Mouse (Mus musculus): ENCODE results near the gene Bcl2a1d.
"Not testable (repeated sequence)": the region's sequence is repeated elsewhere in the genome, so short reads cannot be mapped to it uniquely, and the experiment has no call there.

Bcl2a1d gene

DNA sequence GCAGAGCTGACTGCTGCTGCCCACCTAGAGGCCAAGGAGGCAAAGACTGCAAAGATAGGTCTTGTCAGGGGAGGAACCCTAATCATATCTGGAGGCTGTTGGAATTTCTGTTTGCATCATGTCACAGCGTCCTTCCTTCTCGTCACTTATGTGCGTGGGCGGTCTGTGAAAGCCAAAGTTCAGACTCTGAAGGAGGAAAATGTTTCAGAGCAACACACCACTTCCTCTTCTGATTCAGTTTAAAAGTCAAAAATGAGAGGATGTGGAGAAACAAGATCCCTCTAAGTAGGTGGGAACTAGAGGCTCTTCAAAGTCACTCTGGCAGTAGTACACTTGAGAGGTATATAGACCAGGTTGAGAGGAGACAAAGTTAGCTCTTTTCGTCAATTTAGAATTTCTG, at the start of gene Bcl2a1d:
Bcl2a1d (minus strand) TSS at position 187 of the 400 bp plus-strand sequence.
- DNase-seq, result not testable (repeated sequence)

DNA sequence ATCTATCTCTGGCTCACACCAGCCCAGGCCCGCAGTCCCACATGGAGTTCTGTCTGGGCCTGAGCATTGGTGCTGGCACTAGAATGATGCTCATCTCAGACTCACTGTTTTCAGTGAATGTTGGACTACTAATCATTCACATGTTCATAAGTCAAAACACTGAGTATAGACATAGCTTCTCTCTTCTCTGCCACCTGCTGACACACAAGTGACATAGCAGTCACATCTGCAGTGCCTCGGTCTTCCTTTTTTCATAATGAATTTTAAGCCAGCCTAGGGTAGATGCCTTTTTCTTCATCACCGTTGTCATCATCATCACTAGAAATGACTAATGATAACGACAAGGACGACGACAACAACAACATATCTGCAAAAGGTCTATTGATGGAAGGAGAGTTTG, 38.5 kb upstream of the Bcl2a1d start:
- DNase-seq, result not testable (repeated sequence)

DNA sequence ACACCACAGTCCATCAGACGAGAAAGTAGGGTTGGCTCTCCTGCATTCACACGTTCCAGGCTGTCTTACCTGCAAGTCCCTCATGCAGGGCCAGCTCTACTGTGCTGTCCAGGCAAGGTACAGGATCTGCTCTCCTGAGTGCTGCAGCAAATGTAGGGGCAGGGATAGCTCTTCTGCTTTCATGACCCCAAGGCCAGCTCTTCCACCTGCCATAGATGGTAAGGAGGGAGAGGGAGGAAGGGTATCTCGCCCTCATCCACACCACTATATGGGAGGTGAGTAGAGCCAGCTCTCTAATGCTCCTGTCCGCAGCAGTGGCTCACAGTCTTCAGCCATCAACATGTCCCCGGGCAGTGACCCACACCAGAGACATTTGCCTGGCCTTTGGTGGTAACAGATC, 37.8 kb upstream of the Bcl2a1d start:
- DNase-seq, result not testable (repeated sequence)

DNA sequence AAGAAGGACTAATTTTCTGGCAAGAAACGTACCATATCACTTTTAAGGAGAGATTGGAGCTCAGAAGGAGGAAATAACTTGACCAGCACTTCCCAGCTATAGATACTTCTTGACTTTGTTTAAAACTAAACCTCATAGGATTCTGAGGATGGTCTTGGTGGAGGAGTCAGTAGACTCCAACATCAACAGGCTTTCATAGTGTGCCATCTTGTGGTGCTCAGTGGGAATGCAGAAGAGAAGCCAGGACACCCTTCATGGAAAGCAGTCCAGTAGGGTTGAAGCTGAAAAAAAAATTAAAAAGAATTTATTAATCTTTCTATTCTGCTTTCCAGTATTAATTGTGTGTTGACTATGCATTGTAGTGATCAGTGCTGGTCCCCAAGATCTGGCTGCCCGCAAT, 15.0 kb upstream of the Bcl2a1d start:
- peak; percentile 51 for DNase-seq

DNA sequence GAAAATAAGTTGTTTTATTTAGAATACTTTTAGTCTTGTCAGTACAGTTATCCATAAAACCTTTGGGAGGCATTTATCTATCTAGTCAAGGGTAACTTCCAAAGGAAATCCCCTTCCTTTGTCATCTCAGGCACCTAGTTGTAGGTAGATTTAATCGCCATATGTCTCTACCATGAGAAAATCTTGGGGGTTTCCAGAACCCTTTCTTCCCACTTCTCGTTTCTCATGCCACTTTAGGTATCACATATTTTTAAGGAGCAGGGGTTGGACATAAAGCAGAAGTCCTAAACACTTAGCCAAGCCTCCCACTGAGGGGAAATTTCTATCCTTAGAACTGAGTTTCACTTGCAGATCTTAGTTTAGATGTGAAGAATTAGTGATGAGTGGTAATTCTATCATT, 14.3 kb upstream of the Bcl2a1d start:
- not testable (repeated sequence) for DNase-seq

DNA sequence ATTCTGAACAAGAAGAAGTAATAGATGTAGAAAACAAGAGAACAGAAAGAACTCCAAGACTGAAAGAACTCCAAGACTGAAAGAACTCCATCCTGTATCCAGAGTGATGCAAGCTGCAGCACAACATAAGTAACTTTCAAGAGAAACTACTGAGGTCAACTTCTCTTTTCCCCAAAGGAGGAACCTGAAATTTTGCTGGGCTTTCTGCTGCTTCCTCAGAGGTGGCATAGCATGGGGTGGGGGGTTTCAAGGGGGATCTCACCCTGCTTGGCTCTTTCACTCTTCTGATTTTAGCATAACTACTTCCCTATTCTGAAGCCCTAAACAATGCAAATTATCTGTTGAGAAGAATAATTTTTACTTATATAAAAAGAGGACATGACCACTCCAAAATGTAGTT, 3.6 kb upstream of the Bcl2a1d start:
- DNase-seq, result not testable (repeated sequence)

DNA sequence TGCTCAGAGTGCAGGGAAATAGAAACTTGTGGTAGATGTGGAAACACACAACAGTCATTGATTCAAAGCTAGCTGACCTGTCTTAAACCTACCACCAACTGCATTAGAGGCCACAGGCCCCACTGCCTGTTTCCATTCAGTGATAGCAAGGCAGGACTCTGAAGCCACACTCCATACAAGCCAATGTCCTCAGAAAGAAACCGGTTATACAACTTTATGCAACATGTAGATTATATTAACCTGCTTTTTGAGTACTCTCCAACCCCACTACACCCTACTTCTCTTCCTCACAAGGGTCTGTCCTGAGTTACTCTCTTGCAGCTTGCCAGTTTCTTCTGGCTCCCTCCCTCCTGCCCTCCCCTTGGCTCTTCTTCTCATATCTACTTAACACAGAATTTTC, 1.5 kb upstream of the Bcl2a1d start:
- DNase-seq, result not testable (repeated sequence)

DNA sequence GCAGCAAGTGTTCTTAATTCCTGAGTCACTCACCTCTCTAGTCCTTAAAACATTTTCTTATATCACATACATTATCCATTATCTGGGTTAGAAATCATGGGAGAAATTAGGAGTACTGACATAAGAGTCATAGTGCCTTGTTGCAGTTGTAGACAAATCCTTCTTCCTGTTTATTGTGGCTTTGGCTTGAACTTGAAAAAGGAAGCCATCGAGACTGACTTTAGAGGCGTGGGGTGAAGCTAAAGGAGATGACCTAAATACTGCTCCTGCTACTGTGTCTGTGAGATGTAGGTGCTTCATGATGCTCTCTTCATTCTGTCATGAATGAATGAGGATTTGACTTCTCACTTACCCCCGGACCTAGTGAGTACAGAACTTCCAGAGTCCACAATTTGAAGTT, 620 bp upstream of the Bcl2a1d start:
- not testable (repeated sequence) for DNase-seq

DNA sequence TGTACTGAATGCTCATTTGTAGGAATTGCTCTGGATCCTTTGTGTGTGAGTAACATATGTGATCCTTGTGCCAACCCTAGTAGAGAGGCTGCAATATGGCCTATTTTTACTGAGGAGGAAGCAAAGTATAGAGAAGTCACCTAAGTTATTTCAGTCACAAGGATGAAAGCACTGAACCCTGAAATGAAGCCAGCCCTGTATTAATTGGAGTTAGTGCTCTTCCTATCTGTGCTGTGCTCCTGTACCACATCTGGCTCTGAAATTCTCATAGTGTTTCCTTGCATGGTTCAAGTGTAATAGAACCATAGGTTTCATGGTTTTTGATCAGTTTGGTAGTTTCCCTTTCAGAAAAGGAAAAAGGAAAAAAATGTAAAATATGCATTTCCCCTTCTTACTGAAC, 3.4 kb downstream of the Bcl2a1d start:
- DNase-seq, result not testable (repeated sequence)

DNA sequence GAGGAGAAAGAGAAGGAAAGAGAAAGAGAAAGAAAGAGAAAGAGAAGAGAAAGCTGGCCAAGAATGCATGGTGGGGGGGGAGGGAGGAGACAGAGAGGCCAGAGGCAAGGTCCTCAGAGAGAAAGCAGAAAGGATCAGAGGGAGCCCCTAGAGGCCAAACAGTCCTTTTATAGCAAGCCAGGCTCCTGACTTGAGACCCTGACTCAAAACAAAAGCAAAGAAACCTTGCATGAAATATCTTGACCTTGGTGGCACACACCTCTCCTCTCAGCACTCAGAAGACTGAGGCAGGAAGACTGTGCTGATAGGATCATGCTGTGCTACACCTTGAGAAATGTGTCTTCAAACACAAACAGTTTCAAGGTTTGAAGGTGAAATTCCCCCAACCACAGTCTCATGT, 10.1 kb downstream of the Bcl2a1d start:
- not testable (repeated sequence) for DNase-seq

DNA sequence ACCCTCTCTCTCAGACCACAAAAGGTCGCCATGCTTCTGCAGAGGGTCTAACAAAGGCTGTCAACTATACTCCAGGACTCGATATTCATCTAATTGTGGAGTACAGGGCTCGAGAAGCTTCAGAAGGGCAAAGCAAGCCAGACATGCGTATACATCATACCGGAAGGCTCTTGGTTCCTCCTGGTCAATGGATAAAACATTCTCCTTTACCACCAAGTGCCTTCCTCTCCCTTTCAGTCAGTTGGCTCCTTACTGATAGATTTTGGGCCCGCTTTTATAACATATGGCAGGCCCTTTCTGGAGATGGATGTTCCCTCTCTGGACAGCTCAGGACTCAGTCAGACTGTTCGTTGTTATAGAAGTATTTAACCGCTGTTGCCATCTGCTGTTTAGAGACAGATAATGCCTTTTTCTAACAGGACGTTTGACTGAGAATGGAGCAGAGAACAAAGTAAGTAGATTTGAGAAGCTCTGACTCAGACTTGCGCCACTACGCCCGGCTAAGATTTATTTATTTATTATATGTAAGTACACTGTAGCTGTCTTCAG, 11.7 kb downstream of the Bcl2a1d start, which contains the start of gene Mthfsl:
Mthfsl (minus strand) TSS at position 308 of the 549 bp plus-strand sequence.
- DNase-seq, result peak; percentile 67

DNA sequence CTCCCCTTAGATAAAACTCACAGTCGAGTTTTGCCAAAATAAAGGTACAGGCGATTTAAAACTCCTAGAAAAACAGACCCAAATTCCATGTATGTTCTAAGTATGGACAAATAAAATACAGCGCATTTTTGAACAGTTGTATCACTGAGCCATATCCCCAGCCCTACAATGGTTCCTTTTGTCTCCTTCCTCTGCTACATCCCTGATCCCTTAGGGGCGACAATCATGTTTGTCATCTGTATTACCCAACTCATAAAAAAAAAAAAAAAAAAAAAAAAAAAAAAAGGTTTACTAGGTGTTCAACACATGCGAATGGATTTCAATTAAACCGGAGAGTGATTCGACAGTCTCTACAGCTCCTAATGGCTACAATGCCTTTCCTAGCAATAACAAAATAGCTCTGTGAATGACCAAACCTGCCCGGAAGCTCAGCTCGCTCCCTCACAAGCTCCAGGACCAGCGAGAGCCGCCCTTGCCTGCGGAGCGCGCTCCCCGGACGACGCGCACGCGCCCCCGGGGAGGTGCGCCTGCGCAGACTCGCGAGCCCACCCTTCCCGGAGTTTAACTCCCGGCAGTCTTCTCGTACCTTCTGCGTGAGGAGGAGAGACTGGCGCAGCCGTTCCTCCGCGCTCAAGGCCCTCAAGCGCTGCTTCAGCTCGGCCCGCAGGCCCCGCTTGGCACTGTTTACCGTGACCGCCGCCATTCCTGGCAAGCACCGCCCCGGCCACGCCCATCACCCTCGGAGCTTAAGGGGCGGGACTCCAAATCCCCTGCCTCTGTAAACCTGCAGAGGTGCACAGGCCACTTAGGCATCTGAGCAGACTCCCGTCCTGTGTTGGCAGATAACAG, 12.4 kb downstream of the Bcl2a1d start:
- DNase-seq, result peak; percentile 44

DNA sequence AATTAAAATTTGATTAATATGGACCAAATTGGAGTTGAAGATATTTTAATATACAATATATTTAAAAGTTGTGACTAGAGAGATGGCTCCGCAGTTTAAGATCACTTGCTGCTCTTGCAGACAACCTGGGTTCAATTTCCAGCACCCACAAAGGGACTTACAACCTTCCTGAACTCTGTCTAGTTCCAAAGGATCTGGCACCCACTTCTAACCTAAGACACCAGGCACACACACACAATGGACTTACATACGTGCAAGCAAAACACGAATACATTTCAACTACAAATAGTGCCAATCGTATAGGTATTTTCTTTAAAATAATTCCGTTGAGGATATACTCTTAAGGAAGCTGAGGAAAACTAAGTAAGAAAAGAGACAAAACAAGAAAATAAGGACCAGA, 13.1 kb downstream of the Bcl2a1d start:
- DNase-seq, result peak; percentile 36

DNA sequence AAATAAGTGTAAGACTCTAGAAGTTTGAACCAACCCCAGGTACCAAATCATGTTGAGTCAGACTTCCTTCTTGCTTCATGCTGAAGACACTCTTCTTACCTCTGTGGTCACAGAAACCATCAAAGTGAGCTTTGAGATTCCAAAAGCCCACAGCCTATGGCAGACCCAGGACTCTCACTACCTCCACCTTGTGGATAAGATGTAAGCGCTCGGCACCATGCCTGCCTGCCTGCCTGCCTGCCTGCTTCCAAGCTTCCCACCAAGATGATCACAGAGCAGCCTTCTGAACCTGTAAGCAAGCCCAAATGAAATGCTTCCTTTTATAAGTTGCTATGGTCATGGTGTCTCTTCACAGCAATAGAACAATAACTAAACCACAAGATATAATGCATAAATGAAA, 13.6 kb downstream of the Bcl2a1d start:
- peak; percentile 60 for DNase-seq

DNA sequence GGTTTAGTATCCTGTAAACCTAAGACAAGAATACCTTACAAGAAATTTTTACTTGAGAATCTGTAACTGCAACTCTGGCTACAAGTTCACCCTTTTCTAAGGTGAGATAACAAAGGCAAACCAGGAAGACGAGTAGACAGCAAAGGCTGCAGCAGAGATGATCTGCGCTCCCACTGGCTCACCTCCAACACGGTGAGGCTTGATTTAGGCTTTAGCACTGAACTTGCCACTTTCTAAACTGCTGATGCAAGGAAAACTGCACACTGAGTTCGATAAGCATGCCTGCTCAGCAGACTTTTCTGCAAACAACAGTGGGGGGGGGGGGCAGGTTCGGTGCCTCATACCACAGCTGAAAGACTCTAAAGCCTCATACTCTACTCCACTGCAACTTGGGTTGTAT, 17.2 kb downstream of the Bcl2a1d start:
- DNase-seq, result peak; percentile 56

DNA sequence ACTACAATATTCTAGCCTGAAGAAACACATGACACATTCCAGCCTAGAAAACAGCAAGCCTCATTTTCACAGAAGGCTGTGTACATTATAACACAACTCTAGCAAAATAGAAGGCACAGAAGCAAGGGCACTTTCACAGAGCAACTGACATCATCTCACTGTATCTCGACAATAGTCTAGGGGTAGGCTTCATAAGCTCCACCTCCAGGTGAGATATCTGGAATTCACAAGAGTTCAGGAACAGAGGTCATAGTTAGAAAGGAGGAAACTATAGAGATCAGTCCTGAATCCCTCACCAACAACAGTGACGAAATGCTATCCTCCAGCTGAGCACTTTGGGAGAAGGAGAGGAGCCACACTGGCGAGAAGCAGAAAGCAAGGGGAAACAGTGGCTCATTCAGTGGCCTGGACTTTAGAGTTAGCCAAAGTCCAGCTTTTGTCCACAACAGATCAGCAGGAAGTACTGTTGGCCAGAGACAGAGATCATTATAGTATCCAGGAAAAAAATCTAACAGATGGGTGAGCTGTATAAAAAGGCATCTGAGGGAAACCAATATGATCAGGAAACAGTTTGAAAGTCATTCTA, 19.5 kb downstream of the Bcl2a1d start:
- DNase-seq, result peak; percentile 82

DNA sequence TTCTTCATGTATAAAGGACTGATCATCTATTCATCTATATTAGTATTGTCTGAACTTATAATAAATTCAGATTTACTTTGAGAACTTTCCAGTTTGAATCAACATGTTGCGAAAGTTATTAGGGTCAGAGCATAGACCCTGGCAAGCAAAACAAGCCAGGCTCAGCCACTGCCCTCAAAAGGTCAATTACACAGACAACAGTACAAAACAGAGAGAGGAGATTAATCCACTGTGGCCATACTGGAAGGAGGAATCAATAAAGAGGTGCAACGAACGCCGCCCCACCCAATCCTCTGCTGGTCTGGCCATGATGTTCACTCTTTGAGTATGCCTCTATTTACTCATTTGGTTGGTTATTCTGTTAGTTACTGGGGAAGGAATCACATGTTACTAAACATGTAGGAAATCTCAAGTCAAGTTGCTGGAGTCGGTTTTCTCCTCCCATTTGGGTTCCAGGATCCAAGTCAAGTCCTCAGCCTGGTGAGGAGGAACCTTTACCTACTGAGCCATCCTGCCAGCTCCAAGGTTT, 20.7 kb downstream of the Bcl2a1d start:
- not testable (repeated sequence) for DNase-seq

DNA sequence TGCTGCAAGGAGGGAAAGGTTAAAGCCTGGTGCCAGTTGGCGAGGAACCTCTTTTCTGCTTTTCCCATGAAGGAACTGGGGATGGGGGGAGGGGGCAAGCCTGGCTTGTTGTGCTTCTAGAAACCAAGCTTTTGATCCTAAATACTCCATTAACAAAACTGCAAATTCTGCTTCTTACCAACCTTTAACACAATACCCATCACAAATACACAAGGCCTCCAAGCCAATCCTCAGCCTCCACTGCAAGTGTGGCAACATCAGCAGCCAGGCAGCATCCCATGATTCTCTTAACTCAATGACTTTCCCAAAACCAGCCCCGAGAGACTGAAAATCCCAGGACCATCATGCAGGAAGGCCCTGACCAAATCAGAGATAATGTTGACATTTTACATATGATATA, 21.3 kb downstream of the Bcl2a1d start:
- DNase-seq, result not testable (repeated sequence)

DNA sequence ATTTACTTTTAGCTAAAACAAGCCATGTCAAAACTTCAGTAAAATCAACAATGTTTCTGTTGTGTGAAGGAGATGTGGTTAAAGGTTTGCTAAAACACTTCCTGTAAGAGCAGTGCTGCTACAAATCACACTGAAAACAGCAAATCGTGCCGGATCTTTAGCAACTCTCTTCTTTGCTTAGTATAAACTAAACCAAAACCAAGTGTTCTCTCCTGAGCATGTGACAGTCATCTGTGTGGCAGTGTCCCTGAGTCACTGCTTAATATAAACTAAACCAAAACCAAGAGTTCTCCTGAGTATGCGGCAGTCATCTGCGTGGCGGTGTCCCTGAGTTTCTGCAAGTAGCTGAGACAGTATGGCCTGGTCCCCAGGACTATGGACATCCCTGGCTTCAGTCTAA, 21.9 kb downstream of the Bcl2a1d start:
- DNase-seq, result not testable (repeated sequence)

DNA sequence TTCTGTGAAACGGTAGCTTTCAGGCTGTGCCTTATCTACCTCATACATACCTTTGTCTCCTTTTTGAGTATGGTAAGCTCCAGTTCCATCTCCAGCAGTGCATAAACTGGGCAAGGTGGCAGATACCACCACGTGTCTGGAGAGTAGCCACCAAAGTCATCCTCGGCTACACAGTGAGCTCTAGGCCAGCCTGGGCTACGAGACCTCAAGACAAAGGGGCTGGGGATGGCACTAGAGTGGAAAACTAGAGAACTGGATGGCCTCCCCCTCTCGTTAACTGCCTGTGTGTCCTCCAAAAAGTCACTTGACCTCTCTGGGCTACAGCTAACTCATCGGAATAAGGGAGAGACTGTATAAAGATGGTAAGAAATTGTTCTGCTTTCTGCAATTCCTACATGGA, 22.4 kb downstream of the Bcl2a1d start:
- no peak for DNase-seq

DNA sequence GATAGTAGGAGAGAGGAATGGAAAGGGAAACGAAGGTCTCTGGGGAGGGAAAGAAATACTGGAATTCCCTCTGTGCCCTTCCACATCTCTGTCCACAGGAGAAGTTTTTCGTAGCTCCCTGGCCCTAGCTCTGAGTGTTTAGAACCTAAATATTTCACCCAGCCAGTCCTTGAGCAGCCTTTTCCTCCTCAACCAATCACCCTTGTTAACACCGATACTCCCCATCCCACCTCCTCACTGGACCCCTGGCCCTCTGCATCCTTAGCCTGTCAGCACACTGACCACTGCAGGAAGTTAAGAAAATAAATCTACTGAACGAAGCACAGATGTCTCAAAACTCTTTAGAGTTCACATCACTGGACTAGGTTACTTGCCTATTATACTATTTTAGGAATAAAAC, 25.0 kb downstream of the Bcl2a1d start:
- no peak for DNase-seq

DNA sequence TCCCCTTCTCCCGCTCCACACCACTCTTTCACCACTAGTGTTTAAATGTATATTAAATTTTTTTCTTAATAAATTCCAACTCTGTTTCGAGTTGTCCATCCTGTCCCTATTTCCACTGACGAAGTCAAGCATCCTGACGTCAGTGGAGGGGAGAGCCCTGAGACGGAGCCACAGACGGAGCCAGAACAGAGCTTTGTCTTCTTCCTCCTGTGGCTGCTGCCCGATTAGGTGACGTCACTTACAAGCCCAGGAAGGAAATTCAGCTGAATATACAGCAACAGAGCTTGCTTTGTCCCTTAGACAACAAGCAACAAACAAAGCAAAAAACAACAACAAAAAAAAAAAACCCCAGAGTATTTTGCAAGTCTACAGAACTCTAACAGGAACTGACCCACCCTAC, 26.6 kb downstream of the Bcl2a1d start:
- DNase-seq, result not testable (repeated sequence)

DNA sequence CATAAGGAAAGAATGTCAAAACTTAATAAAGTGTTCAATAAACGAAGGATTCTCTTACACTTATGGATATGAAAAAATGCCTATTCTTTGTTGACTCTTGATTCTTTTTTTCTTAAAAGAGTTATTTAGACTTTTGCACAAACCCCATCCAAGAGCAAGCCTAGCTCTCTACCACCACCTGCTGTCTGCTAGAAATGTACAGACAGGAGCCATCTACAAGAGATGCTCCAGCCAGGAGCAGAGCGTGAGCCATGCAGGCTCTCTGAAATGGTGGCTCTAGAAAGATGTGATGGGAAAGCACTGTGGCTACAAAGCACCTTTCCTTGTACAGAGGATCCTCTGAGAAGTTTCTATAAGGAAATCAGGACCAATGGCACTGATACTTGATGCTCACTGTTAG, 33.0 kb downstream of the Bcl2a1d start:
- not testable (repeated sequence) for DNase-seq

DNA sequence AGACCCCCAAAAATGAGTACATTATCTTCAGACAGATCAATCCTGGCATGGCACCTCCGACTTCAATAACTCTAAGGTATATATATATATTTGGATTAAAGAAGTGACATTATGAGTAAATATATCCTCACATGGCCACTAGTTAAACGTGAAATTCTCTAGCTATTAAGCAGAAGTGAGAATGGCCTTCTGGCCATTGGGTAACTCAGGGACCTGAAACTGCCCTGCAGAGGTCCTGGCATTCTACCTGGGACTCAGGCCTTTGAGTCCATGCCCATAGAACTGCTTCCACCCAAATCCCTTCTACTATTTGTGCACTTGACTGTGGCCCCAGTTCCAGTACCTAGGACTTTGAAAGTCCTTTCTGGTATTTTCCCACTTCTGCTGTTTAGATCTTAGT, 40.4 kb downstream of the Bcl2a1d start:
- DNase-seq, result not testable (repeated sequence)

Data from kidney, adult 9 months (tissue).